Mouse (Mus musculus) gastrocnemius, postnatal 36 days (tissue): Measurements from ENCODE around the gene Rgs6. TPM values are rescaled to one million over a fixed set of nuclear protein-coding genes. Genes with fewer than 3 reads are reported as not detected.
A peak's percentile ranks its signal among the peaks of the same experiment; 100 is the strongest.

Source experiments
- DNase-seq, 2 experiments: peaks; one replicate each; pipeline ENCODE4 v3.0.0; 2022
- intact Hi-C: fragments of 180-260 bp; cut with DNase I; formaldehyde crosslinking; loops from one replicate; pipeline ENCODE4 v1.15.1; 2025
- total RNA-seq, 2 experiments: library from RNA; stranded (reverse); gene quantifications; 2 replicates each; pipeline ENCODE4 v1.2.3; 2021

The Rgs6 gene
- total RNA-seq, 2 experiments from 2014 or later, result 0.44 to 0.48 TPM

GRCm38 (mm10) chr12:83072181-83072887, 484.2 kb downstream of the Rgs6 start:
- intact Hi-C loops, result no loop called here
- no peak for DNase-seq

- intact Hi-C loops, result no loop called here
- peak in 1 of 2 experiments; percentile 38 for DNase-seq
Measured at GRCm38 (mm10) chr12:83072951-83073878, 485.1 kb downstream of the Rgs6 start.

- no peak for DNase-seq
- intact Hi-C loops, result no loop called here
Measured at GRCm38 (mm10) chr12:83073879-83074368, 485.8 kb downstream of the Rgs6 start.

GRCm38 (mm10) chr12:83076179-83076578, 488.1 kb downstream of the Rgs6 start:
- intact Hi-C loops, result no loop called here
- no peak for DNase-seq

- intact Hi-C loops, result no loop called here
- DNase-seq, result no peak
Measured at GRCm38 (mm10) chr12:83077486-83077885, 489.4 kb downstream of the Rgs6 start.

- DNase-seq, result no peak
- intact Hi-C loops, result no loop called here
Measured at GRCm38 (mm10) chr12:83083427-83083826, 495.3 kb downstream of the Rgs6 start.

GRCm38 (mm10) chr12:83084614-83085013, 496.5 kb downstream of the Rgs6 start:
- intact Hi-C loops, result no loop called here

GRCm38 (mm10) chr12:83087010-83087409, 498.9 kb downstream of the Rgs6 start:
- DNase-seq, result no peak
- intact Hi-C loops, result no loop called here

More at GRCm38 (mm10) chr12:83084614-83085013, 496.5 kb downstream of the Rgs6 start:
- DNase-seq, result no peak

- no peak for DNase-seq
- intact Hi-C loops, result no loop called here
Measured at GRCm38 (mm10) chr12:83087555-83087954, 499.5 kb downstream of the Rgs6 start.

GRCm38 (mm10) chr12:83092001-83092400, 503.9 kb downstream of the Rgs6 start:
- DNase-seq, result no peak
- intact Hi-C loops, result no loop called here

GRCm38 (mm10) chr12:83097787-83098186, 509.7 kb downstream of the Rgs6 start:
- intact Hi-C loops, result no loop called here
- DNase-seq, result no peak

GRCm38 (mm10) chr12:83098646-83099371, 510.7 kb downstream of the Rgs6 start:
- intact Hi-C loops, result no loop called here
- no peak for DNase-seq

GRCm38 (mm10) chr12:83099920-83100319, 511.8 kb downstream of the Rgs6 start:
- DNase-seq, result no peak
- intact Hi-C loops, result loop anchor here (10.0 kb wide), 1 partner anchor 765 kb away; no protein-coding TSS in a partner anchor

- DNase-seq, result peak; percentile 46 to 51
- intact Hi-C loops, result loop anchor here (10.0 kb wide), 1 partner anchor 764 kb away; no protein-coding TSS in a partner anchor
Measured at GRCm38 (mm10) chr12:83100413-83100812, 512.3 kb downstream of the Rgs6 start.

- DNase-seq, result no peak
- intact Hi-C loops, result loop anchor here (10.0 kb wide), 1 partner anchor 764 kb away; no protein-coding TSS in a partner anchor
Measured at GRCm38 (mm10) chr12:83100848-83101247, 512.8 kb downstream of the Rgs6 start.

GRCm38 (mm10) chr12:83105514-83106119, 517.5 kb downstream of the Rgs6 start:
- intact Hi-C loops, result loop anchor here (10.0 kb wide), 1 partner anchor 759 kb away; no protein-coding TSS in a partner anchor
- no peak for DNase-seq

- no peak for DNase-seq
- intact Hi-C loops, result loop anchor here (10.0 kb wide), 1 partner anchor 759 kb away; no protein-coding TSS in a partner anchor
Measured at GRCm38 (mm10) chr12:83106120-83106517, 518.0 kb downstream of the Rgs6 start.

GRCm38 (mm10) chr12:83109486-83109885, 521.4 kb downstream of the Rgs6 start:
- DNase-seq, result no peak
- intact Hi-C loops, result loop anchor here (10.0 kb wide), 1 partner anchor 755 kb away; no protein-coding TSS in a partner anchor

GRCm38 (mm10) chr12:83109891-83110630, 522.0 kb downstream of the Rgs6 start:
- no peak for DNase-seq

More at GRCm38 (mm10) chr12:83109891-83110630, 522.0 kb downstream of the Rgs6 start:
- intact Hi-C loops, result loop anchor here (5.0 to 10.0 kb wide), 2 partner anchors 207 to 755 kb away; no protein-coding TSS in a partner anchor
